Mouse (Mus musculus): Measurements from ENCODE around the gene Mtfr1l.

DNA sequence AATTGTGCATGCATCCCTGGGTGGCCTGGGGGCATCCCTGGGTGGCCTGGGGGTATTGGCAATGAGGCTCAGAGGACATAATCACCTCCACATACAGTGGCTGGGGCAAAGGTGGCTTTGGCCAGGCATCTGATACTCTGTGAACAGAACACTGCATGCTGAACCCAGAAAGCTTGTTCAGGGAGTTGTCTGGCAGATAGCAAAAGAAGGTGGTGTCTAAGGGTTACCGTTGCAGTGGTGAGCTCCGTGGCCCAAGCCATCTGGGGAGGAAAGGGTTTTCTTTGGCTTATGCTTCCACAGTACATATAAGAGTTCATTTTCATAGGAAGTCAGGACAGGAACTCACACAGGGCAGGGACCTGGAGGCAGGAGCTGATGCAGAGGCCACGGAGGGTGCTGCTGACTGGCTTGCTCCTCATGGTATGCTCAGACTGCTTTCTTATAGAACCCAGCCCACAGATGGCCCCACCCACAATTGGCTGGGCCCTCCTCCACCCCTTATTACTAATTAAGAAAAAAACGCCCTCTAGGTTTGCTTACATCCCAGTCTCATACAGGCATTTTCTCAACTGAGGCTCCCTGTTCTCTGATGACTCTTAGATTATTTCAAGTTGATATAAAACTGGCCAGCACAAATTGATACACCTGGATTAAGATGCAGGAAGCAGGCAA is 31.4 kb downstream of the Mtfr1l start:
- TF ChIP-seq EP300 (IDR thresholded peaks at IDR 0.05; ENCODE audit: low read depth) (no peak), CTCF (IDR thresholded peaks at IDR 0.05; ENCODE audit: low read depth) (no peak)

All from heart, postnatal 0 days (tissue).